Mouse (Mus musculus) intestine, embryonic 14.5 days (tissue): ENCODE measurements around the gene Ddah2. TPM values are rescaled to one million over a fixed set of nuclear protein-coding genes. Genes with fewer than 3 reads are reported as not detected.
A peak's percentile ranks its signal among the peaks of the same experiment; 100 is the strongest.

Source experiments
- ATAC-seq: fragments of 200-750 bp; cut with Nextera tagmentation; replicated peaks from 2 replicates; pipeline ENCODE4 v1.8.0; 2017; ENCODE audit warnings: low read depth, moderate number of reproducible peaks, moderate TSS enrichment, moderate library complexity; ENCODE audit not compliant: low FRiP score, low TSS enrichment
- DNase-seq: peaks from one replicate; pipeline ENCODE4 v3.0.0-alpha.2; 2018; ENCODE audit warnings: low spot score
- H3K27ac ChIP-seq: fragments of 300-500 bp; sonication (generic); 2 replicates; pipeline ENCODE4 v1.5.1; 2014; ENCODE audit warnings: low read depth, mild to moderate bottlenecking, control low read depth
- H3K27me3 ChIP-seq: fragments of 300-500 bp; sonication (generic); replicated peaks from 2 replicates; pipeline ENCODE4 v1.6.1; 2014; ENCODE audit warnings: low read length, control low read depth; ENCODE audit not compliant: control insufficient read depth, insufficient read depth
- H3K36me3 ChIP-seq: fragments of 300-500 bp; sonication (generic); 2 replicates; pipeline ENCODE4 v1.6.1; 2014; ENCODE audit warnings: low read length, control low read depth; ENCODE audit not compliant: control insufficient read depth, insufficient read depth
- H3K4me1 ChIP-seq: fragments of 300-500 bp; sonication (generic); replicated peaks from 2 replicates; pipeline ENCODE4 v1.6.1; 2014; ENCODE audit warnings: low read length, control low read depth, mixed read lengths; ENCODE audit not compliant: control insufficient read depth, insufficient read depth
- H3K4me2 ChIP-seq: fragments of 300-500 bp; sonication (generic); 2 replicates; pipeline ENCODE4 v1.6.1; 2014; ENCODE audit warnings: low read length
- H3K4me3 ChIP-seq: fragments of 300-500 bp; sonication (generic); 2 replicates; pipeline ENCODE4 v1.5.1; 2014; ENCODE audit warnings: low read depth, low read length, control low read depth, mixed read lengths
- H3K9ac ChIP-seq: fragments of 300-500 bp; sonication (generic); 2 replicates; pipeline ENCODE4 v1.6.1; 2014; ENCODE audit warnings: mild to moderate bottlenecking, low read length
- H3K9me3 ChIP-seq: fragments of 300-500 bp; sonication (generic); 2 replicates; pipeline ENCODE4 v1.6.1; 2016; ENCODE audit warnings: low read length, control low read depth; ENCODE audit not compliant: control insufficient read depth
- WGBS: fragments of 180-500 bp; shearing (Covaris S2); extraction: QIAGEN DNeasy Blood & Tissue Kit; methylation state at CpG from one replicate; pipeline ENCODE4 v1.1.7; 2014; 5-methylcytosine and 5-hydroxymethylcytosine counted together
- polyA plus RNA-seq: library from polyadenylated mRNA; unstranded; fragments of >200 nt; fragmentation: Nextera tagmentation; extraction: Ambion mirVana; gene quantifications from 2 replicates; pipeline ENCODE4 v1.2.1, GENCODE M21; 2014

Gene Ddah2
- polyA plus RNA-seq, 1 experiment from 2014 or later = 278 TPM

GRCm38 (mm10) chr17:35076507-35077176 lies 17.8 kb downstream of the Ddah2 start, which contains the start of gene Ly6g6e:
TSS of gene Ly6g6e (plus strand) at chr17:35076902.
- DNase-seq (no peak), ATAC-seq (no peak)
- peak within 1 kb of the TSS; percentile 33 for H3K4me2 ChIP-seq
- H3K4me1 ChIP-seq = peaks cover 10% of the 10 kb centered on the region
- no peaks in the 10 kb centered on the region for H3K27me3 ChIP-seq
- H3K4me3 ChIP-seq = peak within 1 kb of the TSS; percentile 6; the same call in 1 of the 2 replicates
- no peak within 1 kb of the TSS for H3K9ac ChIP-seq
- no peaks in the 10 kb centered on the region for H3K36me3 ChIP-seq
- H3K27ac ChIP-seq = peak within 1 kb of the TSS; percentile 7; the same call in 1 of the 2 replicates
- no peaks in the 10 kb centered on the region for H3K9me3 ChIP-seq
- 23% methylated on average over 10 of the region's 10 CpGs for WGBS

- Histone ChIP-seq H3K9ac (no peak overlapping the region), H3K4me3 (no peak overlapping the region; the same call in 1 of the 2 replicates), H3K4me1 (peaks cover 10% of the 10 kb centered on the region), H3K27ac (peak overlapping the region; percentile 7; the same call in 1 of the 2 replicates), H3K27me3 (no peaks in the 10 kb centered on the region), H3K4me2 (peak overlapping the region; percentile 33), H3K9me3 (no peaks in the 10 kb centered on the region), H3K36me3 (no peaks in the 10 kb centered on the region)
- no peak for DNase-seq
- no peak for ATAC-seq
- WGBS = 25% methylated on average over 2 of the region's 2 CpGs
Measured at GRCm38 (mm10) chr17:35077285-35077684, 18.4 kb downstream of the Ddah2 start.

- H3K4me3 ChIP-seq = peak within 1 kb of the TSS; percentile 6; the same call in 1 of the 2 replicates
- ATAC-seq = peak; percentile 33; the same call in 1 of the 2 replicates
- H3K9ac ChIP-seq = no peak within 1 kb of the TSS
- peak within 1 kb of the TSS; percentile 7; the same call in 1 of the 2 replicates for H3K27ac ChIP-seq
- no peaks in the 10 kb centered on the region for H3K27me3 ChIP-seq
- no peak for DNase-seq
- no peaks in the 10 kb centered on the region for H3K36me3 ChIP-seq
- H3K9me3 ChIP-seq = no peaks in the 10 kb centered on the region
- 13% methylated on average over 14 of the region's 14 CpGs for WGBS
- peak within 1 kb of the TSS; percentile 33 for H3K4me2 ChIP-seq
- H3K4me1 ChIP-seq = peaks cover 10% of the 10 kb centered on the region
Measured at GRCm38 (mm10) chr17:35077786-35078233, 19.0 kb downstream of the Ddah2 start, which contains the start of gene Ly6g6d. TSS of gene Ly6g6d (minus strand) at chr17:35078065.

- Histone ChIP-seq H3K27ac (peak overlapping the region; percentile 43; the same call in 1 of the 2 replicates), H3K27me3 (no peaks in the 10 kb centered on the region), H3K4me2 (no peak overlapping the region), H3K9ac (no peak overlapping the region), H3K4me3 (no peak overlapping the region), H3K9me3 (no peaks in the 10 kb centered on the region), H3K4me1 (peaks cover 6% of the 10 kb centered on the region; the same call in 1 of the 2 replicates), H3K36me3 (no peaks in the 10 kb centered on the region)
- 50% methylated on average over 9 of the region's 9 CpGs for WGBS
- DNase-seq (peak; percentile 69), ATAC-seq (peak; percentile 61)
Measured at GRCm38 (mm10) chr17:35079778-35080177, 20.9 kb downstream of the Ddah2 start.

GRCm38 (mm10) chr17:35080248-35080647 lies 21.4 kb downstream of the Ddah2 start:
- Histone ChIP-seq H3K4me1 (peaks cover 6% of the 10 kb centered on the region; the same call in 1 of the 2 replicates), H3K36me3 (no peaks in the 10 kb centered on the region), H3K9me3 (no peaks in the 10 kb centered on the region), H3K4me2 (no peak overlapping the region), H3K27me3 (no peaks in the 10 kb centered on the region), H3K4me3 (no peak overlapping the region), H3K9ac (no peak overlapping the region), H3K27ac (peak overlapping the region; percentile 43; the same call in 1 of the 2 replicates)
- 35% methylated on average over 6 of the region's 6 CpGs for WGBS
- ATAC-seq (no peak), DNase-seq (no peak)

DNA sequence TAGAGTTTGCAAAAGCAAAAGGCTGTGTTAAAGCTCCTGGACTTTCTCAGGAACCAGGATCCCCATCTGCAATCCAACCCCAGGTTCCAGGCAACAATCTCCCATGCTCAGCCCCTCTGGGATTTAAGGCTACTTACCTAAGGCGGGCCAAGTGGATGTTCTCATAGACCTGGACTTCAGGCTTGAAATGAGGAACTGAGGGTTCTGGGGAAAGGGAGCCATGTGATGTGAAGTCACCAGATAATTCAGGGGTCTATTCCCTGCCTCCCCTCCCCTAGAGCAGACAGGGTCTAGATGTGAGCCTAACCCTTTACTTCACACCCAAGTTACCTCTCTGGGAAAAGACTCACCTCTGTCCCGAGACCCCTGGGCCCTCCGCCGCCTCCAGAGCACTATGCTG lies 21.9 kb downstream of the Ddah2 start:
- Histone ChIP-seq H3K4me2 (no peak overlapping the region), H3K9me3 (no peaks in the 10 kb centered on the region), H3K27ac (no peak overlapping the region), H3K36me3 (no peaks in the 10 kb centered on the region), H3K27me3 (no peaks in the 10 kb centered on the region), H3K4me1 (peaks cover 6% of the 10 kb centered on the region; the same call in 1 of the 2 replicates), H3K4me3 (no peak overlapping the region), H3K9ac (no peak overlapping the region)
- no peak for ATAC-seq
- no peak for DNase-seq
- WGBS = 86% methylated on average over 4 of the region's 4 CpGs

DNA sequence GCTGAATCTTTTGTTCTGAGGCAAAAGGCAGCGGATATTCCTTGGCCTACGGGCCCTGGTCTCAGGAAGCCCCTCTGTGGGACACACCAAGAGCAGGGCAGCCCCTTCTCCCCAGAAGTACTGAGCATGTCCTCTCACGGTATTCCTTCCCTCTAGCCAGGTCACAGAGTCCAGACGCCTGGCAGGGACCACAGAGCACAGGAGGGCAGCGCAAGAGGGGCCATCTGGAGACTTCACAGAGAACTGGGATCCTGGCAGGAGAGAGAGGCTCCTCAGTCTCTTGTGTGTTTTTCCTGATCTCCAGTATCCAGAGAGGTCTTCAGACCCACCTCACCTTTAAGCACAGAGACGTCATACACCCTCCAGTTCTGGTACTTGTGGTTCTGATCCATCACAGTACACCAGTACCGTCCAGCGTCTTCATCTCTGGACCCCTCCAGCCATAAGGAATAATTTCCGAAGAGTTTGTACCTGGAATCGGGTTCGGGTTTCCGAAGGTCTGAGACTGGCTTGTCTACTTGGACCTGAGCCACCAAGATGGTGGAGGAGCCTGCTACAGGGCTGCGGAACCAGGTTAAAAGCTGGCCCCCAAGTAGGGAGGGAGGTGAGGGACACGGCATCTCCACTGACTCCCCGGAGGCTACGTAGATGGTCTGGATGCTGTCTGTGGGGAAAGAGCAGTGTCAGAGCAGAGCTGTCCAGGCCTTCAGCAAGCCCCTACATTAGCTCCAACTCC lies 24.2 kb downstream of the Ddah2 start:
- WGBS = 82% methylated on average over 16 of the region's 16 CpGs
- H3K4me2 ChIP-seq = no peak overlapping the region
- no peaks in the 10 kb centered on the region for H3K36me3 ChIP-seq

DNA sequence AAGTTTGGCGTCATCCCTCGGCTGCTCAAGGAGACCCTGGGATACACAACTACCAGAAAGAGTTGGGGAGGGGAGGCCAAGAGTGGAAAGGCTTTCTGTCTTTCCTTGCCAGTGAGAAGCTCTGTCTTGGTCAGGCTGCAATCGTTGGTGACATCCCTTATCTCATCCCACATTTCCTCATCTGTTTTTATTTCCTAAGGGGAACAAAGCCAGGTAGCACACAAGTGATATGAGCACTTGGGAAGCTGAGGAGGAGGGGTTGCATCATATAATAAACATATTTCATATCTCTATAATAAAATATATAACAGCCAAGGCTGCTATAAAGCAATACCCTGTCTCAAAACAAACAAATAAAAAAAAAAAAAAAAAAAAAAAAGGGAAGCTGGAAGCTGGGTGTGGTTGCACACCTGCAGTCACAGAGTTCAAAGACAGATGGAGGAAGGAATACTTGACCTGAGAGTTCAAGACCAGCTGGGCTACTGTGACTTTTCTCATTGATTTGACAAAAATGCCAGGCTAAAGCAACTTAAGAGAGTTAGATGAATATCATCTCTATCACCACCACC lies 25.2 kb downstream of the Ddah2 start:
- DNase-seq = no peak
- no peak for ATAC-seq
- Histone ChIP-seq H3K27ac (no peak overlapping the region), H3K4me3 (no peak overlapping the region), H3K4me1 (no peaks in the 10 kb centered on the region), H3K27me3 (no peaks in the 10 kb centered on the region), H3K4me2 (no peak overlapping the region), H3K36me3 (no peaks in the 10 kb centered on the region), H3K9ac (no peak overlapping the region), H3K9me3 (no peaks in the 10 kb centered on the region)
- 73% methylated on average over 3 of the region's 3 CpGs for WGBS

More for the DNA sequence above, 24.2 kb downstream of the Ddah2 start:
- DNase-seq = no peak
- no peaks in the 10 kb centered on the region for H3K9me3 ChIP-seq
- H3K4me1 ChIP-seq = 0 out of 2 replicates have a peak, but pooled peaks cover 2% of the 10 kb centered on the region
- H3K27ac ChIP-seq = no peak overlapping the region
- ATAC-seq = no peak
- H3K27me3 ChIP-seq = no peaks in the 10 kb centered on the region
- H3K9ac ChIP-seq = no peak overlapping the region
- H3K4me3 ChIP-seq = no peak overlapping the region
